Mouse (Mus musculus) retina, adult 2 months (tissue): ENCODE data around the gene Ebf1.
"Not testable (repeated sequence)": the region's sequence is repeated elsewhere in the genome, so short reads cannot be mapped to it uniquely, and the experiment has no call there.

Source experiments
- DNase-seq: peaks from one replicate; pipeline ENCODE4 v3.0.0-alpha.2; 2012; ENCODE audit warnings: low read depth, low spot score

Gene Ebf1

DNA sequence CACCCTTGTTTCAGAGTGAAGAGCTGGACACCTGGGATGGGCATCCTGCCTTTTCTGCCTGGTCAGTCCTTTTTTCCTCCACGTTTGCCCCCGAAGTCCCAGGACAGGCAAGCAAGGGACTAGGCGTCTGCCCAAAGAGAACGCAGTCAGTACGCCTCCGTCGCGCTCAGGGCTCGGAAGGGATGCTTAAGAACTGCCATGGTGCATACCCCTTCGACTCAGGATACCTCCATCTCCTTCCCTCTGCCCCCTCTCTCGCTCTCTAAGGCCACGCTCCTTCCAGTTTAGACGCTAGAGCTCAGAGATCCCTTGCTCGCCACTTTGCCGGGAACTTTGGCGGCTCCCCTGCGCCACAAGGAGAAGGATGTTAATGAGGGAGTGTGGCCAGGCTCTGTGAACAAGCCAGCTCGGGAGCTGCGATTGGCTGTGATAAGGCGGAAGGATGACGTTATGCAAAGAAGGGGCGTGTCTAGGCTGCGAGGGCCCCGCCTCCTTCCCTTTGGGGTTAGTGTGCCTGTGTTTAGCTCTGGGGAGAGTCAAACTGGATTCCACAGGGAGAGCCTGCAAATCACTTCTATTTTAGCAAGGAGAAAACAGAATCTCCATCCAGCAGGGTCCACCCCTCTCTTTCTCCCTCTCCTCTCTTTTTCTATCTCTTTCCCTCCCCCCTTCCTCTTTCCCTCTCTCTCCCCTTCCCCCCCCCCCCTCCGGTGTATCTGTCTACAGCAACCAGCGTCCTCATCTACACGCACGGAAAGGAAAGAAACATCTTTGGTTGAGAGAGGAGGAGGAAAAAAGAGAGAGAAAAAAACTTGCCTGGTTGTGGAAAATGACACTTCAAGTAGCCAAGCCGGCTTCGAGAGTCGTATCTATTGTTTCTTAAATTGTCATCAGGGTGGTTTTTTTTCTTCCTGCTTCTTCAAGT is at the start of gene Ebf1:
TSS of gene Ebf1 (plus strand) at position 530 of the 925 bp plus-strand sequence.
- peak; percentile 38 for DNase-seq

GRCm38 (mm10) chr11:44570336-44570735 is 46.8 kb upstream of the Ebf1 start:
- not testable (repeated sequence) for DNase-seq

- DNase-seq: no peak
Observed at GRCm38 (mm10) chr11:44572781-44573180, 44.3 kb upstream of the Ebf1 start.

GRCm38 (mm10) chr11:44573396-44573795 is 43.7 kb upstream of the Ebf1 start:
- DNase-seq: no peak

DNA sequence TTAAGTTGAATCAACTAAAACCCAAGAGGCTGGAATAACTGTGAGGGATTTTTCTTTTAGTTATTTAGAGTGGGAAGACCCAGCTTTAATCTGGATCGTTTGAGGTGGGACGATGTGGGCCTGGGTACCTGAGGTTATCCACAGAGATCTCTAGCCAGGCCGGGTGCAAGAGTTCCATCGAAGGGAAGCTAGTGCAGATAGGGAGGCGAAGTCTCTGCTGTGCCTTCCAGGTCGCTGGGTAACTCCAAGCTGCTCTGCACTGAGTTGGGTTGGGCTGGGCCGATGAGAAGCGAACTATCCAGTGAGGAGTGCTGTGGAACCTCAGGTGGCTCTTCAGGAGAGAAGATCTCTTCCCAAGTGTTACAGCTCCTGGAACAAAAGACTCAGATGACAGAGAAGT is 42.7 kb upstream of the Ebf1 start:
- no peak for DNase-seq

GRCm38 (mm10) chr11:44574820-44575219 is 42.3 kb upstream of the Ebf1 start:
- no peak for DNase-seq

GRCm38 (mm10) chr11:44577911-44578310 is 39.2 kb upstream of the Ebf1 start:
- DNase-seq: no peak

DNA sequence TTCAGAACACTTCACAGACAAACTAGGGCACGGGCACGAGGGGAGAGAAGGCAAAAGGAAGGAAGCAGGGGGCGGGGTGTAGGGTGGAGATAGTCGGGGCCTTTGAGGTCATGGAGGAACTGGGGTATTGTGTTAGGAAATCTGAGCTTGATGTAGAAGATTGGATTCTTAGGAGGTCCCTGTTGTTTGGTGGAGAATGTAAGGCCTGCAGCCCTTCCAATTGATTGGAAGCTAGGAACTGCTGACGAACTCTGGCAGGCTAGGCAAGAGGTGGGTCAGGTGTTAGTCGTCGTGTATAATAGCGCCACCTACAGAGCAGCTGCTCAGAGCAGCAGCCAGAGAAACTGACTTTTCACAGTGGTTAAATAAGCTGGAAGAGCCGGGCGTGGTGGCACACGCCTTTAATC is 35.8 kb upstream of the Ebf1 start:
- peak; percentile 9 for DNase-seq

DNA sequence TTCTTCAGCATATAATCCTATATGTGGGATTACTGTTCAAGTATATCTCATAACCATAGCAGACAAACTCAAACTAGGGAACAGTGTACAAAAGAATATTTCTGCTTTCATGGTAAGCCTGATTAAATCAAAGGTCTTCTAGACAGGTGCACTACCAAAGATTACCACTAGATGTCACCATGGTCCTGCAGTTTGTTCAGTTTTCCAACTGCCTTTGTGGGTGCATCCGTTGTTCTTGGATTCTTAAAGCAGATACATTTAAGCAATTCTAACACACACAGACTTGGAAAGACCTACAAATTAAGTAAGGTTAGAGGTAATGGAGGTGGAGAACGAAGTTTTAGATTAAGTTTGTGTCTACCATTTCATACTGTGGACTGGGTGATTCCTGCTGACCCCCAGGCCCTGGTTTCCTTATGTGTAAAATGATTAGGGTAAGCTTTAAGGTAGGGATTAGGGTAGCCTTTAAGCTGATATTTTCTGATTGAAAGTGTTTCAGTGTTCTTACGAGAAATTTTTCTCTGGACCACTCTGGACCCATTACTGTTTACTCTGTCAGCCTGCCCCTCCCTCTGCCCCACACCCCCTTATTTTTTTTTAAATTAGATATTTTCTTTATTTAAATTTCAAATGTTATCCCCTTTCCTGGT is 30.9 kb upstream of the Ebf1 start:
- peak; percentile 63 for DNase-seq

- DNase-seq: no peak
Observed at GRCm38 (mm10) chr11:44593016-44593415, 24.1 kb upstream of the Ebf1 start.

DNA sequence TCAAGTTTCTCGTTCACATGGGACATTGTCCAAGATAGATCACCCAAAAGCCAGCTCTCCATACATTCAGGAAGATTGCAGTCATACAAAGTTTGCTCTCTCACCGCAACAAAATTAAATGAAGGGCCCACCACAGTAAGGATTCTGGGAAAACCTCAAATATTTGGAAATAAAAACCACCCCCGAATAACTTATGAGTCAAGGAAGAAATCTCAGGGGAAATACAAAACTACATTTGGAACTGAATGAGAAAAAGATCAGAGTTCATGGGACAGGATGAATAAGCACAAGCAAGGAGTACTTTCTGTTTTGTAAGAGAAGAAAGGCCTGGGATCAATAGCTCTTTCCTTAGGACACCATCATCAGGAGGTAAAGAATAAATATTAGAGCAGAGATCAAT is 22.3 kb upstream of the Ebf1 start:
- DNase-seq: no peak

DNA sequence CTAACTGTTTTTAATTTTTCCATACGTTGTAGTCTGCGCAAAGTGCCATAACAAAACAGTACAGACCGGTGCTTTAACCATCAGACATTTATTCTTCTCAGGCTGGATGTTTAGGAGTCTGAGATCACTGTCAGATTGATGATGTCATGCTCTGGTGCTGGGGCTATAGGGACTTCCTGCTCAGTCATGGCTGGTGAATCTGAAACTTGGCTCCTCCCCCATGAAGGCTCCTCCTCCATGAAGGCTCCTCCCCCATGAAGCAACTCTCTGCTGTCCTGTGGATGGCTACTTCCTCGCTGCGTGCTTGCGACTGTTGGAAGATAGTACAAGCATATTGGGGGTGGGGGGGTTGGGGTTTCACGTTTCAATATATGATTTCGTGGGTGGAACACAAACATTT is 10.2 kb upstream of the Ebf1 start:
- DNase-seq: no peak

- no peak for DNase-seq
Observed at GRCm38 (mm10) chr11:44608646-44609045, 8.5 kb upstream of the Ebf1 start.

- DNase-seq: peak; percentile 54
Observed at GRCm38 (mm10) chr11:44610971-44611781, 5.9 kb upstream of the Ebf1 start.

GRCm38 (mm10) chr11:44612156-44612555 is 5.0 kb upstream of the Ebf1 start:
- DNase-seq: no peak

- no peak for DNase-seq
Observed at GRCm38 (mm10) chr11:44612681-44613410, 4.3 kb upstream of the Ebf1 start.

GRCm38 (mm10) chr11:44613411-44614180 is 3.5 kb upstream of the Ebf1 start:
- DNase-seq: no peak

DNA sequence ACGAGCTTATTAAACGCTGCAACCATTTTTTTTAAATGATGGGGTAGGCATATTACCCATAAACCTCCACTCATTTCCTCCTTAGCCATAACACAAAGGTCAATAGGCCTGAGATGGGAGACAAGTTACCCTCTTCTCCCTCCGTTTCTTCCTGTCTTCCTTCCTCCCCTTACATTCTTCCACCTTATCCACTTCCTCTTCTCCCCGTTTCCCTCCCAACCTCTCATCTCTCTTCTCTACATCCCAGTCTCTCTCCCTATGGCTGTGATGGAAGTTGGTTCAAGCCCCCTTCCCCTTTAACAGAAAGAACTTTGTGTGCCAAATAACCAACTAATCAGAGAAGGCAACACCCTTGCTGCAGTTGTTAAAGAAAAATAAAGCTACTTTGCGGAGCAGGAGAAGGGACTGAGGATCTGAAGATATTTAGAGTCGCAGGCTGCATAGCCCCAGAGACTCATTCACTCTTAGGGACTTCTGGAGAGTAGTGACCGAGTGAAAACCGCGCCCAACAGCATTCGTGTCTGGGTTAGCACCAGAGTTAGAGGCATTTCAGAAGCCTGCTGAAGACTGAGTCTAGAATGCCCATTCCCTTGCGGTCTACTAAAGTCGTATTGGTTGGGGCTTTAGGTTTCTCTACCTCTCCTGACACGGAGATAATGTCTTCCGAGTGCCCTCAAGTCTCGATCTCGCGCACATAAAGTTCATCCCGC is 884 bp upstream of the Ebf1 start:
- no peak for DNase-seq

DNA sequence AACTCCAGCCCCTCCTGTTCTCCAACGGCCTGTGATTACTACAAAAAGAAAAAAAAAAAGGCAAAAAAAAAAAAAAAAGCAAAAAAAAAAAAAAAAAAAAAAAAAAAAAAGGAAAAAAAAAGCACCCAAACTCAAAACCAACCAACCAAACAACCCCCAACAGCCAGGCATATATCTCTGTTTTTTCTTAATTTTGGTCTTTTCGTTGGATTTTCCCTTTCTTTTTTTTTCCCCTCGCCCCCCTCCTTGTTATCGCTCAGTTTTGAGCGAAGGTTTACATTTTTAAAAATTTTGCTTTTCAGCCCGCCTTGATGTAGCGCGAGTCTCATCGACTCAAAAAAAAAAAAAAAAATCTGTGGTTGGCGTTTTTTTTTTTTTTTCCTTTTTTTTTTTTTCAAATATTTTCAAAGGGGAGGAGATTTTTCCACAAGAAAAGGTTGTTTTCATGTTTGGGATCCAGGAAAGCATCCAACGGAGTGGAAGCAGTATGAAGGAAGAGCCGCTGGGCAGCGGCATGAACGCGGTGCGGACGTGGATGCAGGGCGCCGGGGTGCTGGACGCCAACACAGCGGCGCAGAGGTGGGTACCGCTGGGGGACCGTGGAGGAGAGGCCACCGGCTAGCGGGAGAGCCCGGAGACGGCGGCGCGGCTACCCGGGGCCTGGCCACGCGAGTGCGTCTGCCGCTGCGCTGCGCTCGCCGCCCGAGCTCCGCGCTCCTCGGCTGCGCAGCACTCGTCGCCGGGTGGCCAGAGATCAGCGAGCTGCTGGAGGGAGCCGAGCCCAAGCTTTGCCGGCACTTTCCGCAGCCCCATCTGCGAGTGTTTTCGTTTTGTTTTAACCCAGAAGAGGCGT is 843 bp downstream of the Ebf1 start:
- DNase-seq: no peak
